Mouse (Mus musculus): ENCODE data around the gene Mbd3. TPM values are rescaled to one million over a fixed set of nuclear protein-coding genes. Genes with fewer than 3 reads are reported as not detected.

Mbd3 gene
- polyA plus RNA-seq (2014; fragmentation: Illumina TruSeq; extraction: RNeasy Lipid Tissue Mini Kit (QIAGEN cat#74804); ENCODE audit: low read depth, low replicate concordance) = 93.3 TPM

DNA sequence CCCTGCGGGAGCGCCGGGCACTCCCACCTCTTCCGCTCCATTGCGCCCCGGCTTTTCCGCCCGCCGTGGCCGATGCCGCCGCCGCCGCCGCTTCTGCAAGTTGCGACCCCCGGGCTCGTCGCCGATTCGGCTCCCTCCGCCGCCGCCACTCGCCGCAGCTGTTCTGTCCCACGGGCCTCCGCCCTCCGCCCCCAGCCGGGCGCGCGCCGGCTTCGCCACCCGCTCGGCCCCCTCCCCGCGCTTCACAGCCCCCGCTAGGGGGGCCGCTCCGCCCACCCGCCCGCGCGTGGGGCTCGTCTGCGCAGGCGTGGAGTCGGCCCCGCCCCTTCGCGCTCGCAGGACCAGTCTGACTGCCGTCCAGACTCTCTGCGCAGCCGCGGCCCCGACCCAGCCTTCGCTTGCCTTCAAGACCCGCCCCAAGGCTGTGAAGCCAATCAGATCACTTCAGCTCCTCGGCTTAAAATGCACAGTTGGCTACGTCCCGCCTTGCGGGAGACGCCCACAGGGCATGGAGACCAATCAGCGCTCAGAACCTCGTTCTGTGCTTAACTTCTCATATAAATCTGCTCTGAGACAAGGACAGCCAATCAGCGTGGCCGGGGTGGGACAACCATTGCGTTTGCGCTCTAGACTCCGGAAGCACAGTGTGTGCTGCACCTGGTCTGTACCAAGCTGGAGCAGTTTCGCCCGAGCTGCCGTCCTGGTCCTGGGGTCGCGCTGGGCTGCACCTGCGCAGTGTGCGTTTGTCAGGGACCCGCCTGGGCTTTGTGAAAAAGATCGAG is at the start of gene Mbd3:
Gene Mbd3 (minus strand): TSS at position 360 of the 782 bp plus-strand sequence.

DNA sequence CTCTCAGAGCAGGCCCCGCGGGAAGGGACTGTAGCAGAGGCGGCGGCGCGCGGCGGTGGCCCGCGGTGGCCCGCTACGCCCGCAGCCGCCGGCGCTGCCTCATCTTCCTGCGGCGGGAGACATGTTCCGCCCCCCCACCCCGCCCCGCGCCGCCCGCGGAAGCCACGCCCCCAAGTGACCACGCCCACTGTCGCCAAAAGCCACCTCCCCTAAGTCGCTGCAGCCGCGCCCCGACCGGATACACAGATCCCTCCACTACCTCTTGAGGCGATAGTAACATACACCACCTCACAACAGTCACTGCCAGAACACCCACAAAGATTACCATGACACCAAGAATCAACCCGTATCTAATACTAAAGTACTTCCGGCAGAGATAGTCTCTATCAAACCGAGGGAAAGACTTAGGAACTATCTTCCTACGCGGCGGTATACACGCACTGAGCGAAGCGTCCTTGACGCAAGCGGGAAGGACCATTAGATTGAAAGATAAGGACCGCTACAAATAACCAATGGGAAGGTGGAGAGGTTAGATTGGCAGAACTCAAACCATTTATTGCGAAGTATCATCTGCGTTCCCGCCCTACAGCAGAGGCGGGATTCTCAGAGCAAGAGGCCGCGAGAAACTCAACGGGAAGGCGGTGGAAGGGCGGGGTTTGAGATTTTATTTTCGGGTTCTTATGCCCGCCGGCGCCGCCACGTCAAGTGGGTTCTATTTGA is 34.3 kb upstream of the Mbd3 start, which contains the start of gene Tcf3:
Gene Tcf3 (minus strand): TSS at position 135 of the 720 bp plus-strand sequence.

DNA sequence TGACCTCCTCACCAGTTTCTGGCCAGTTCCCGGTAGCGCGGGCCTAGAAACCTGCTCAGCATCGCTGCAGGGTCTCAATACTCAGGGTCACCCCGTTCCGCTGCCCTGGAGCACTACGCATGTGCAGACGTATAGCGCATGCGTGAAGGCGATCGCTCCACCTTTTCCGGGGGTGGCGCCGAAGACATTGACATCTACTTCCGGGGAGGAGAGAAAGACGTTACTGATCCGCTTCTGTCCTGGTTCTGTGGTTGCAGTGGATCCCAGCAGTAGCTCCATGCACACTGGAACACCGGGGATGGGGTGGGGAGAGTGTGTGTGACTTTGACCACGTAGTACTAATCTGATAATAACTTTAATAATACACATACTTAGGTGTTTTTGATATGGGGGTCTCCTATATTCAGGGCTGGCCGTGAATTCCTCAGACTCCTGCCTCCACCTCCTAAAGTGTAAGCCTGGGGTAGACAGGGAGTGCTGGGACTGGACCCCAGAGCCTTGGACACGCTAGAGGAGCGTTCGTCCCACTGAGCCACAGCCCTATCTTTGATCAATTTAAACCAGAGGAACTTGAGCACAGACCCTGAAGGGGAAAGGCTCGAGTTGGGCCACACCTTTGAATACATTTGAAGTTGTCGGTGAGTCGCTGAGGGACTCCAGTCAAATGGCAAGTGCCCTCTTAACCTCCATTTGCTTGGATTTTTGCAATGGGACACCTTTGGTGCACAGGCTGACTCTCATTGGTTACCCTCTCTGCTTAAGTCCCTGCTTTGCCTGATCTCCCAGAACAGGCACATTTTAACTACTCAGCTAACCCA is 7.5 kb upstream of the Mbd3 start, which contains the start of gene Uqcr11:
Gene Uqcr11 (minus strand): TSS at position 147 of the 818 bp plus-strand sequence.

DNA sequence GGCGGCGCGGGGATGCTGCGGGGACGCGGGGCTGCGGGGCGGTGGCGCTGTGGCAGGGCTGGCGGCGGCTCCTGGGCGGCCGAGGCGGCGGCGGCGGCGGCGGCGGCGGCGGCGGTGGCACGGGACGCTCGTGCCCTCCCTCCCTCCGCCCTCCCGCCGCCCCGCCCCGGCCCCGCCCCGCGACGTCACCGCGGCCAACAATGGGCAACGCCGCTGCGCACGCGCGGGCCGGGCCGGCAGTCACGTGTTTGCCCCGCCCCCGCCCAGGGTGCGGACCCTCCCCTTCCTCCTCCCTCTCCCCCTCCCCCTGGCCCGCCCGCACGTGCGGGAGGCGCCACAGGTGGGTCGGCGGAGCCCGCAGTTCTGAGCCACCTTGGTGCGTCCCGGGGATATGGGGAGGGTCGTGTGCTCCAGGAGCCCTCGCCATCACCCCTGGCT is 11.8 kb downstream of the Mbd3 start, which contains the start of gene Mex3d:
Gene Mex3d (minus strand): TSS at position 138 of the 438 bp plus-strand sequence.

DNA sequence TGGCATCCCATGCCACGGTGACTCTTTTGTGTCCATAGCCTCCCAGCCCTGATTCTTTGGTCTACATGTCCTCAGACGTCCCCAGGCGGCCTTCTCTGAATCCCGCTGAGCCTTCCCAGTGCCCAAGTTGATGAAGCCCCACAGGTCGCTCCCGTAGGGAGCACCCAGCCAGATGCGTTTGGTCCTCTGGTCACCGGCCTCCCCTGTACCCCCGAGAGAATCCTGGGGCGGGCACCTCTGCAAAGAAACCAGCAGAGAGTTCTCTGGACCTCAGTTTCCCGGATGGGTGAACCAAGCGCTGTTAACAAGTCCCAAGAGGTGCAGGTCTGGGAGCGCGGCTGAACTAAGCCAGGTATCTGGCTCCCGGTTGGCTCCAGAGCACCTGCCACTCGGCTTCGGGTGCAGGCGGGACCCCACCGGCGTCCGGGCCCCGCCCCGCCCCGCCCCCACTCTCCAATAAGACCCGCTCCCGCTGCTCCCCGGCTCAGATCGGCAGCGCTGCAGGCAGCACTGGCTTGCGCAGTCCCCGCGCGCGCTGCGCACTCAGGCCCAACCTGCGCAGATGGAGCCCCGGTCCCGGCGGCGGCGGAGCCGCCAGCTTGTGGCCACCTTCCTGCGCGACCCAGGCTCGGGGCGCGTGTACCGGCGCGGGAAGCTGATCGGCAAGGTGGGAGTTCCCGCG is 43.2 kb downstream of the Mbd3 start, which contains the start of gene Plk5:
Gene Plk5 (plus strand): TSS at position 459 of the 682 bp plus-strand sequence.

DNA sequence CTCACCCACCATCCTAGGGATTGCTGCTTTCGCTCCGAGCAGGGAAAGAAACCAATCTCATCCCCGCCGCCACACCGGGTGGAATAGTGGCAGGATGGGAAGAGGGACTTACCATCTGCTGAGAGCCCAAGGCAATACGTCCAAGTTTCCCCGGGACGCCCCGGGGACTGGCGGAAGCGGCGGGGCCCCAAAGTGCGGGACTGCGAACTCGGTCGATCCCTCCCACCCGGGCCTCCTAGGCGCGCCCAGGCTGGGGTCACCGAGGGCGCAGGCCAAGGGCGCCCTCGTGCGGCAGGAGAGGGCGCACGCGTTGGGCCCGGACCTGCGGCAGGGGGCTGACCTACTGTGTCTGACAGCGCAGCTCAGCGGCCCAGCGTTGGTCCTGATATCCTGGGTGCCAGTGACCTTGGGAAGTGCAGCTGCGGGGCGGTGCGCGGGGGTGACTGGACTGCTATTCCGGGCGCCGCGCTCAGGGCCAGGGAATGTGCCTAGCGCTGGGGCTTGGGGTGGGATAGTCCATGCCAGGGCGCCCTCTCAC is 51.0 kb downstream of the Mbd3 start, which contains the start of gene Adamtsl5:
Gene Adamtsl5 (minus strand): TSS at position 169 of the 538 bp plus-strand sequence.

Other genes starting within 250 kb of the Mbd3 start
- 89.8 TPM for gene Cirbp, start 233.6 kb downstream of the Mbd3 start, polyA plus RNA-seq (2014; fragmentation: Illumina TruSeq; extraction: RNeasy Lipid Tissue Mini Kit (QIAGEN cat#74804); ENCODE audit: low read depth, low replicate concordance)
- 13.6 TPM for gene 1600002K03Rik, start 226.6 kb downstream of the Mbd3 start, polyA plus RNA-seq (2014; fragmentation: Illumina TruSeq; extraction: RNeasy Lipid Tissue Mini Kit (QIAGEN cat#74804); ENCODE audit: low read depth, low replicate concordance)
- gene Efna2, start 220.1 kb downstream of the Mbd3 start, polyA plus RNA-seq (2014; fragmentation: Illumina TruSeq; extraction: RNeasy Lipid Tissue Mini Kit (QIAGEN cat#74804); ENCODE audit: low read depth, low replicate concordance) = 1.8 TPM
- gene Mum1, start 173.1 kb downstream of the Mbd3 start, polyA plus RNA-seq (2014; fragmentation: Illumina TruSeq; extraction: RNeasy Lipid Tissue Mini Kit (QIAGEN cat#74804); ENCODE audit: low read depth, low replicate concordance) = 21.1 TPM
- gene Ndufs7, start 150.4 kb downstream of the Mbd3 start, polyA plus RNA-seq (2014; fragmentation: Illumina TruSeq; extraction: RNeasy Lipid Tissue Mini Kit (QIAGEN cat#74804); ENCODE audit: low read depth, low replicate concordance) = 842 TPM
- gene Gamt, start 138.5 kb downstream of the Mbd3 start, polyA plus RNA-seq (2014; fragmentation: Illumina TruSeq; extraction: RNeasy Lipid Tissue Mini Kit (QIAGEN cat#74804); ENCODE audit: low read depth, low replicate concordance) = 7.7 TPM
- gene Dazap1, start 138.1 kb downstream of the Mbd3 start, polyA plus RNA-seq (2014; fragmentation: Illumina TruSeq; extraction: RNeasy Lipid Tissue Mini Kit (QIAGEN cat#74804); ENCODE audit: low read depth, low replicate concordance) = 49.3 TPM
- 1,202 TPM for gene Rps15, start 107.1 kb downstream of the Mbd3 start, polyA plus RNA-seq (2014; fragmentation: Illumina TruSeq; extraction: RNeasy Lipid Tissue Mini Kit (QIAGEN cat#74804); ENCODE audit: low read depth, low replicate concordance)
- 2.0 TPM for gene Apc2, start 103.6 kb downstream of the Mbd3 start, polyA plus RNA-seq (2014; fragmentation: Illumina TruSeq; extraction: RNeasy Lipid Tissue Mini Kit (QIAGEN cat#74804); ENCODE audit: low read depth, low replicate concordance)
- 22.7 TPM for gene 2310011J03Rik, start 79.0 kb downstream of the Mbd3 start, polyA plus RNA-seq (2014; fragmentation: Illumina TruSeq; extraction: RNeasy Lipid Tissue Mini Kit (QIAGEN cat#74804); ENCODE audit: low read depth, low replicate concordance)
- gene Pcsk4, start 70.1 kb downstream of the Mbd3 start, polyA plus RNA-seq (2014; fragmentation: Illumina TruSeq; extraction: RNeasy Lipid Tissue Mini Kit (QIAGEN cat#74804); ENCODE audit: low read depth, low replicate concordance) = 2.2 TPM
- gene Reep6, start 69.6 kb downstream of the Mbd3 start, polyA plus RNA-seq (2014; fragmentation: Illumina TruSeq; extraction: RNeasy Lipid Tissue Mini Kit (QIAGEN cat#74804); ENCODE audit: low read depth, low replicate concordance) = 3.4 TPM
- 64.4 TPM for gene Adamtsl5, start 51.1 kb downstream of the Mbd3 start, polyA plus RNA-seq (2014; fragmentation: Illumina TruSeq; extraction: RNeasy Lipid Tissue Mini Kit (QIAGEN cat#74804); ENCODE audit: low read depth, low replicate concordance)
- gene Plk5, start 43.1 kb downstream of the Mbd3 start, polyA plus RNA-seq (2014; fragmentation: Illumina TruSeq; extraction: RNeasy Lipid Tissue Mini Kit (QIAGEN cat#74804); ENCODE audit: low read depth, low replicate concordance) = 3.1 TPM
- 6.2 TPM for gene Mex3d, start 11.9 kb downstream of the Mbd3 start, polyA plus RNA-seq (2014; fragmentation: Illumina TruSeq; extraction: RNeasy Lipid Tissue Mini Kit (QIAGEN cat#74804); ENCODE audit: low read depth, low replicate concordance)
- gene Uqcr11, start 7.3 kb upstream of the Mbd3 start, polyA plus RNA-seq (2014; fragmentation: Illumina TruSeq; extraction: RNeasy Lipid Tissue Mini Kit (QIAGEN cat#74804); ENCODE audit: low read depth, low replicate concordance) = 2,281 TPM
- 17.6 TPM for gene Tcf3, start 34.1 kb upstream of the Mbd3 start, polyA plus RNA-seq (2014; fragmentation: Illumina TruSeq; extraction: RNeasy Lipid Tissue Mini Kit (QIAGEN cat#74804); ENCODE audit: low read depth, low replicate concordance)
- gene Onecut3, start 95.3 kb upstream of the Mbd3 start, polyA plus RNA-seq (2014; fragmentation: Illumina TruSeq; extraction: RNeasy Lipid Tissue Mini Kit (QIAGEN cat#74804); ENCODE audit: low read depth, low replicate concordance) = 0.08 TPM
- not detected for gene Atp8b3, start 139.6 kb upstream of the Mbd3 start, polyA plus RNA-seq (2014; fragmentation: Illumina TruSeq; extraction: RNeasy Lipid Tissue Mini Kit (QIAGEN cat#74804); ENCODE audit: low read depth, low replicate concordance)
- gene Rexo1, start 162.0 kb upstream of the Mbd3 start, polyA plus RNA-seq (2014; fragmentation: Illumina TruSeq; extraction: RNeasy Lipid Tissue Mini Kit (QIAGEN cat#74804); ENCODE audit: low read depth, low replicate concordance) = 12.6 TPM
- 4.1 TPM for gene Klf16, start 177.8 kb upstream of the Mbd3 start, polyA plus RNA-seq (2014; fragmentation: Illumina TruSeq; extraction: RNeasy Lipid Tissue Mini Kit (QIAGEN cat#74804); ENCODE audit: low read depth, low replicate concordance)
- 36.9 TPM for gene Abhd17a, start 190.8 kb upstream of the Mbd3 start, polyA plus RNA-seq (2014; fragmentation: Illumina TruSeq; extraction: RNeasy Lipid Tissue Mini Kit (QIAGEN cat#74804); ENCODE audit: low read depth, low replicate concordance)
- gene Scamp4, start 203.3 kb upstream of the Mbd3 start, polyA plus RNA-seq (2014; fragmentation: Illumina TruSeq; extraction: RNeasy Lipid Tissue Mini Kit (QIAGEN cat#74804); ENCODE audit: low read depth, low replicate concordance) = 35.7 TPM
- 1.7 TPM for gene Adat3, start 203.3 kb upstream of the Mbd3 start, polyA plus RNA-seq (2014; fragmentation: Illumina TruSeq; extraction: RNeasy Lipid Tissue Mini Kit (QIAGEN cat#74804); ENCODE audit: low read depth, low replicate concordance)
- gene Gm49322, start 206.5 kb upstream of the Mbd3 start, polyA plus RNA-seq (2014; fragmentation: Illumina TruSeq; extraction: RNeasy Lipid Tissue Mini Kit (QIAGEN cat#74804); ENCODE audit: low read depth, low replicate concordance) = 0.50 TPM
- gene Csnk1g2, start 223.3 kb upstream of the Mbd3 start, polyA plus RNA-seq (2014; fragmentation: Illumina TruSeq; extraction: RNeasy Lipid Tissue Mini Kit (QIAGEN cat#74804); ENCODE audit: low read depth, low replicate concordance) = 87.7 TPM